Mouse (Mus musculus): ENCODE data around the gene Hepacam.

Hepacam gene

DNA sequence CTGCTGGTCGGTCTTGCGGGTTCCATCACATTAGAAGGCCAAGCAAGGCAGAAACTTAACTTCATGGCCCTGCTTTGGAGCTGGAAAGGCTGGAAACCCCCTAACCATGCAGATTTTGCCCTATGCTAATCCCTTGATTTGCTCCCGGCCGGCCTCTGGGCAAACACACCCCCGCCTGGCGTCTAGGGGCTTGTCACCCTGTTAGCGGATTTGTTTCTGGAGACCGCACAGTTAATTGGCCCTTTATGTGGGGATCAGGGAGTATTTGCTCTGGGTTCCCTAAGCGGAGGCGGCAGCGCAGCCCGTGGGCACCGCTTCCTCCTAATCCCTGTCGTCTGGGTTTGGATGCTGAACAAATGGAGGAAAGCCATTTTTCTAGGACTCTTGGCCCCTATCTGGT lies 67.8 kb downstream of the Hepacam start:
- no peak for DNase-seq

DNA sequence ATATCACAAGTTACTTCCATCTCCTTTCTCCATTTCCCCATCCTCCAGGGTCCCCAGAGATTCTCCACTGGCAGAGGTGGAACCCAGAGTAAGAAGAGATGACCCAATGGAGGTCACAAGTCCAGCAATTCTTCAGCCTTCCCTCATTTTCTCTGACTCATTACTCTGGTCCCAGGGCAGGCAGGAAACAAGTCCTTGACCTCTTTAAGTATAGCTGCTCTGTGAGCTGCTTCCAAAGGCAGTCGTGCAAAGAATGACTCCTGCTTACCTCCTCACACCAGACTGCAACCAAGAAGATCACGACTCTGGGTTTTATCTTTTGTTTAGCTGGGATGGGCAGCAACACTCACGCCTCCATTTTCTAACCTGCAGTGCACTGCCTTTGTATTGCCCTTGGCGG lies 68.5 kb downstream of the Hepacam start:
- DNase-seq, result no peak
